9 mouse cellular contexts compared by ENCODE assay signal in the genomic region with DNA sequence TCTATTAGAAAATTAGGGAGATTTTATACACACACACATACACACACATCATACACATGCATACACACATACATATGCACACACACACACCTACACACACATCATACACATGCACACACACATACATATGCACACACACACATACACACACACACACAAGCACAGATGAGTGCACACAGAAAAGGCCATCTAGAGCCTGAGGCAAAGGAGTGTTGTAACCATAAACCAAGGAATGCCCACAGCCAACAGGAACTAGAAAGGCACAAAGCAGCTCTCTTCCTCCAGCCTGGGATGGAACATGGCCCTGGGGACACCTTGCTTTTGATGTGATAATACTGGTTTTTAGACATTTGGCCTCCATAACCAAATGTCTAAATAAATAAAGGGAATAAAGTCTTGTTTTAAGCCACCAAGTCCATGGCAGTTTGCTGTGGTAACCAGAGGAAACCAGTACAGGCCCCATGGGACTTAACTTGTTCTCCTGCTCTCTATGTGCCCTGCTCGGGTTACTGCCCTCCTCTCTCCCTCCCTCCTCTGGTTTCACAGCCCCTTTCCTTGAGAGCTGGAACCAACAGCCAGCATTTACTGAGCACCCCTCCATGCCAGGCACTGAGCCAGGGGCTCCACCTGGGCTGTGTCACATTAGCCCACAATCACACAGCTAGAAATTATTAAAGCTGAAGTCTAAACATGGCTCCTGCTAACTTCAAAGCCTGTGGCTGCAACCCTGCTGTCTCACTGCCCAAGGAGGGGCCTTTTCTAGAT. TPM values are rescaled to one million over a fixed set of nuclear protein-coding genes. Genes with fewer than 3 reads are reported as not detected.
DNase-seq lines count a peak whose midpoint lies in the region; ATAC-seq and TF ChIP-seq lines count a peak whose summit lies in the region.
"Had no signal": no experiment of that assay in that cellular context is flagged by ENCODE, and none has a peak within 500 bp of the region (broad histone marks: within the 10 kb centered on the region; RNA-seq: fewer than 3 reads in every experiment).

No protein-coding gene starts in this region.

- peak; percentile 94 for ATAC-seq in embryonic facial prominence, embryonic 14.5 days (ENCODE audit: low read depth)
- ATAC-seq in hindbrain, postnatal 0 days, result peak; percentile 61

- in situ Hi-C loops in CH12.LX (cut with MboI; ENCODE audit: low pct_ligation_motif_present, low pct_unique_long_range_greater_than_20kb, low sequenced_read_pairs), result no loop called here

- H3K79me2 ChIP-seq in CH12.LX (replicated peaks; ENCODE audit: control insufficient read depth, extremely low read depth, insufficient read depth, poor library complexity, severe bottlenecking), result no peaks in the 10 kb centered on the region

- no peak overlapping the region for H3K27ac ChIP-seq in CH12.LX (ENCODE audit: insufficient read depth, low read depth)
- peak overlapping the region; percentile 64 for H3K27ac ChIP-seq in embryonic facial prominence, embryonic 14.5 days (replicated peaks; ENCODE audit: low read depth, low read length)
- H3K27ac ChIP-seq in hindbrain, postnatal 0 days, result peak overlapping the region; percentile 16; the same call in 1 of the 2 replicates

- TF ChIP-seq EP300 in CH12.LX (IDR thresholded peaks at IDR 0.05; ENCODE audit: low read length), result 0 out of 2 replicates have a peak, but pooled peaks have one; percentile 32

- H3K4me3 ChIP-seq in CH12.LX (replicated peaks in 1 of 3; ENCODE audit: low read depth in 2 of 3, low read length in 2 of 3, poor library complexity in 1 of 3), result no peak overlapping the region
- no peak overlapping the region for H3K4me3 ChIP-seq in embryonic facial prominence, embryonic 14.5 days (ENCODE audit: low read depth, low read length)
- H3K4me3 ChIP-seq in hindbrain, postnatal 0 days (ENCODE audit: low read length), result no peak overlapping the region

- TF ChIP-seq RAD21 in CH12.LX (IDR thresholded peaks at IDR 0.05; ENCODE audit: low read depth, low read length), result no peak

- dilution Hi-C loops in CH12.LX (cut with MboI; ENCODE audit: extremely low pct_ligation_motif_present, extremely low pct_unique_long_range_greater_than_20kb, low sequenced_read_pairs), result no loop called here

- H3K4me2 ChIP-seq in CH12.LX (ENCODE audit: insufficient read depth, low read depth, poor library complexity, severe bottlenecking), result no peak overlapping the region
- H3K4me2 ChIP-seq in embryonic facial prominence, embryonic 14.5 days (ENCODE audit: low read depth, low read length), result no peak overlapping the region
- H3K4me2 ChIP-seq in hindbrain, postnatal 0 days (ENCODE audit: low read depth, low read length), result no peak overlapping the region

- H3K9ac ChIP-seq in CH12.LX (ENCODE audit: insufficient read depth, low read depth), result no peak overlapping the region
- no peak overlapping the region for H3K9ac ChIP-seq in embryonic facial prominence, embryonic 14.5 days (ENCODE audit: low read depth, low read length)
- H3K9ac ChIP-seq in hindbrain, postnatal 0 days (replicated peaks; ENCODE audit: low read length), result no peak overlapping the region

- 7% methylated on average over 1 of the region's 1 CpGs for WGBS in embryonic facial prominence, embryonic 14.5 days
- 15% methylated on average over 1 of the region's 1 CpGs for WGBS in hindbrain, postnatal 0 days

- DNase-seq in gastrocnemius, adult 18-20 months (ENCODE audit: low spot score), result peak; percentile 58
- DNase-seq in gastrocnemius, postnatal 4 days (ENCODE audit: low spot score in 2 of 2), result no peak
- peak; percentile 71 for DNase-seq in CH12.LX (ENCODE audit: extremely low read depth)
- DNase-seq in embryonic facial prominence, embryonic 14.5 days (ENCODE audit: low spot score), result peak; percentile 92
- DNase-seq in hindbrain, postnatal 0 days (ENCODE audit: low spot score), result peak; percentile 63
- DNase-seq in lung, postnatal 10 days, result peak; percentile 58
- DNase-seq in frontal cortex, adult 2 months (ENCODE audit: extremely low spot score in 1 of 2, low spot score in 1 of 2), result no peak
- DNase-seq in adrenal gland, adult 2 months, result no peak

- no peak for TF ChIP-seq CTCF in CH12.LX (conservative IDR thresholded peaks at IDR 0.05 in 1 of 2, IDR thresholded peaks at IDR 0.05 in 1 of 2; ENCODE audit: low read depth in 2 of 2, low read length in 2 of 2)
- no peak for TF ChIP-seq CTCF in hindbrain, postnatal 0 days (IDR thresholded peaks at IDR 0.05; ENCODE audit: low read depth)

- TF ChIP-seq POLR2A in CH12.LX (IDR thresholded peaks at IDR 0.05; ENCODE audit: low read depth, low read length), result no peak

- H3K4me1 ChIP-seq in CH12.LX (ENCODE audit: control insufficient read depth in 1 of 2, insufficient read depth in 2 of 2), result peaks cover 10 to 45% of the 10 kb centered on the region in 2 experiments
- peaks cover 34% of the 10 kb centered on the region for H3K4me1 ChIP-seq in embryonic facial prominence, embryonic 14.5 days (ENCODE audit: control insufficient read depth, insufficient read depth, low read length)
- peaks cover 8% of the 10 kb centered on the region; the same call in 1 of the 2 replicates for H3K4me1 ChIP-seq in hindbrain, postnatal 0 days (ENCODE audit: insufficient read depth, low read length)

- H3K9me3 ChIP-seq in CH12.LX (replicated peaks; ENCODE audit: low read length), result no peaks in the 10 kb centered on the region
- no peaks in the 10 kb centered on the region for H3K9me3 ChIP-seq in embryonic facial prominence, embryonic 14.5 days (ENCODE audit: control insufficient read depth, low read length)
- no peaks in the 10 kb centered on the region for H3K9me3 ChIP-seq in hindbrain, postnatal 0 days (ENCODE audit: low read length)
- H3K9me3 ChIP-seq: G1E had no signal

- no peaks in the 10 kb centered on the region for H3K27me3 ChIP-seq in CH12.LX (replicated peaks)
- H3K27me3 ChIP-seq in embryonic facial prominence, embryonic 14.5 days (replicated peaks; ENCODE audit: control insufficient read depth, insufficient read depth, low read length), result no peaks in the 10 kb centered on the region
- H3K27me3 ChIP-seq in hindbrain, postnatal 0 days (ENCODE audit: insufficient read depth, low read length), result no peaks in the 10 kb centered on the region

- no peaks in the 10 kb centered on the region for H3K36me3 ChIP-seq in CH12.LX (replicated peaks in 1 of 2; ENCODE audit: control insufficient read depth in 1 of 2, insufficient read depth in 1 of 2, low read length in 1 of 2)
- H3K36me3 ChIP-seq in embryonic facial prominence, embryonic 14.5 days (ENCODE audit: control insufficient read depth, insufficient read depth, low read length), result no peaks in the 10 kb centered on the region
- no peaks in the 10 kb centered on the region for H3K36me3 ChIP-seq in hindbrain, postnatal 0 days (ENCODE audit: insufficient read depth, low read length)
- H3K36me3 ChIP-seq: G1E had no signal

TF ChIP-seq in CH12.LX, 34 proteins besides CTCF, POLR2A, EP300 and RAD21:
- peak; percentile 16; the same call in 1 of the 2 replicates for TF ChIP-seq IRF4 (IDR thresholded peaks at IDR 0.05; ENCODE audit: low read depth, low read length)
- TF ChIP-seq SMC3 (IDR thresholded peaks at IDR 0.05; ENCODE audit: low read depth, low read length), result no peak
- no peak for TF ChIP-seq KAT2A (IDR thresholded peaks at IDR 0.05; ENCODE audit: insufficient replicate concordance, low read length)
- TF ChIP-seq MAX (IDR thresholded peaks at IDR 0.05; ENCODE audit: low read length), result no peak
- no peak for TF ChIP-seq PAX5 (IDR thresholded peaks at IDR 0.05; ENCODE audit: low read length)
- no peak for TF ChIP-seq NRF1 (IDR thresholded peaks at IDR 0.05; ENCODE audit: low read depth, low read length)
- TF ChIP-seq UBTF (IDR thresholded peaks at IDR 0.05; ENCODE audit: low read depth, low read length), result no peak

RNA-seq across cellular contexts. Expression of gene Ppp1cb, which starts 46.3 kb away (rescaled TPM):
- total RNA-seq in gastrocnemius, adult 18-20 months (2021), result 100 to 1,000 TPM; 475 to 504 TPM
- total RNA-seq in gastrocnemius, postnatal 4 days (2021), result 100 to 1,000 TPM; 303 to 348 TPM
- total RNA-seq in CH12.LX (2012; rRNA removed), result 45.3 and 50.8 TPM in 2 replicates
- total RNA-seq in CH12.LX (2014; rRNA removed), result 116 and 127 TPM in 2 replicates
- 188 and 194 TPM in 2 replicates for polyA plus RNA-seq in CH12.LX (2012; ENCODE audit: insufficient read length, low read depth)
- 197 and 221 TPM in 2 replicates for polyA plus RNA-seq in embryonic facial prominence, embryonic 14.5 days (2014; fragmentation: Nextera tagmentation; extraction: Ambion mirVana)
- total RNA-seq in hindbrain, postnatal 0 days (2014; rRNA removed), result 109 and 110 TPM in 2 replicates
- 199 TPM in 2 replicates for polyA plus RNA-seq in hindbrain, postnatal 0 days (2015; fragmentation: Nextera tagmentation; extraction: Ambion mirVana)
- polyA plus RNA-seq in frontal cortex, adult 2 months (2012; rRNA removed), result 254 and 257 TPM in 2 replicates
- 100 to 1,000 TPM; 389 to 475 TPM for total RNA-seq in adrenal gland, adult 2 months (2021)
- 4.6 and 6.4 TPM in 2 replicates for polyA plus RNA-seq in adrenal gland, adult 2 months (2012; rRNA removed)

Comparison
In these comparisons a context has a peak if more than half of its experiments do, and no peak if none do; other contexts are left out.
1. DNase-seq: peak in gastrocnemius, adult 18-20 months (single experiment), CH12.LX (single experiment), embryonic facial prominence, embryonic 14.5 days (single experiment), hindbrain, postnatal 0 days (single experiment) and lung, postnatal 10 days (single experiment); none in gastrocnemius, postnatal 4 days (0 of 2), frontal cortex, adult 2 months (0 of 2) and adrenal gland, adult 2 months (single experiment).